Mouse (Mus musculus): Measurements from ENCODE around the gene Nfkbib. TPM values are rescaled to one million over a fixed set of nuclear protein-coding genes. Genes with fewer than 3 reads are reported as not detected.
A peak's percentile ranks its signal among the peaks of the same experiment; 100 is the strongest.

Gene Nfkbib
- 10 to 100 TPM; 54.3 to 56.8 TPM for polyA plus RNA-seq (2017; shearing (Covaris generic))

DNA sequence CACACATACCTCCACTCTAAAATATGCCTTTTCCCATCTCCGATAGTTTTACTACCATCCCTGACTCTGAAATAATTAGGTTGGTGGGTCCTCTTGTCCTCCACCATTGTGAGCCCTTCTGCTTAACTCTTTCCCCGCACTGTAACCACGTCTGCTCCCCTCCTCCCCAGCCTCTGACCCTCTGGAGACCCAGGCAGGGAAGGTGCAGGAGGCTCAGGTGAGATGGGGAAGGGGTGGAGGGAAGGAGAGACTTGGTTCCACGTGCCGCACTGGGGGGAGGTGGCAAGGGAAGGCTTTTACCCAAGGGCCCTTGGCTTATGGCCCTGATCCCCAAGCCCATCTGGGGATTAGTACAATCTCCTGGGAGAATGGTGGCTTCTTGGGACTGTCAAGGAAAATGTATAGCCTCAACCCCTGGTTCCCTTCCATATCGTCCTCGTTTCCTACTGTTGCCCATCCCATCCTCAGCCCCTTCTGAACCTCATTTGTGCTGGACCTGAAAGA lies at the start of gene Nfkbib:
TSS of gene Nfkbib (minus strand) at position 51 of the 504 bp plus-strand sequence.
- no peak for ATAC-seq

DNA sequence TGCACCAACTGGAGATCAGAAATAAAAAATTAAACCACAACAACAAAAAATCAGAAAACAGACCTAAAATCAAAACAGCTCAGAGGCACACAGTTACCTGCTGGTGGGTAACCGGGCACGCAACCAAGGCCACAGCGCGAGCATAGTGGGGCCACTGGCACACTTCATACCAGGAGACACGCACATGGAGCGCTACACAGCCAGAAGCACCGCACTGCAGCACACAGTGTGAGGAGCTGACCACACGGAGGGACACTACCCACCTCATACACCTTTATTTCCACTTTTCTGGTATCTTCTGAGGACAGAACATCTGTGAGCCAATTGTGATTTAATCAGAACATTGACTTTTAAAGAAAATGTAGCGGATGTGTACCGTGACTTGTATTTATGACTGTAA lies 49.6 kb upstream of the Nfkbib start:
- no peak for ATAC-seq

DNA sequence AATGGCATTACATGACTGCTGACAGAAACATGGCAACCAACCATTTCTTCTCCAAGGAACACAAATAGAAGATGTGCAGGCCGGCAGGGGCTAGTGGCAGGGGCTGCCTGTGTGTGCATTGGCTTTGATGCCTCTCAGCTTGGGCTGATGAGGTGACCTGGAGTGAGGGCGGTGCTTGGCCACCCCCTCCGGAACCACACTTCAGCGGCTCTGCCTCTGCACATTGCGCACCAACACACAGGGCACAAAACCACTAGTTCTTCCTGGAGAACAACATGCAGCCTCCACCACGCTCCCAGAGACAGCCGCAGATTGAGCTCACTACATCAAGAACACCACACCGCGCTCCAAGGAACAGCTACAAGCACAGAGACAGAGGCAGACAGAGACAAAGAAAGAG lies 48.9 kb upstream of the Nfkbib start:
- ATAC-seq = no peak

DNA sequence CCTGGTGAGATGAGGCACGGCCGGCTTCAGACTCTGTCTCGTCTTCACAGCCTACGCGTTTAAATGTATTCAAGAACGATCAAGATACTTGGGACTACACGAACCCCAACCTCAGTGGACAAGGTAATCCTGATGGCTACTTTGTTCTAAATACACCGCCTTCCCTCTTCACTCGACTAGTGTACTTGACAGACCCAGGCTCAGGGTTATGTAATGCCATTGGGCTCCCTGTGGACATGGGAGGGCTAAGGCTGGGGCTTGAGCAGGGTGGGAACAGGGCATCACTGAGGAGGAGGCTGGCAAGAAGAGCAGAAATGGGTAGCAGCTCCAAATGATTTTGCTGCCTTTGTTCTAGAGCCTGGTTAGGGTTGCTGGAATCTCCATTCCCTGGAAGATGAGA lies 47.9 kb upstream of the Nfkbib start:
- no peak for ATAC-seq

DNA sequence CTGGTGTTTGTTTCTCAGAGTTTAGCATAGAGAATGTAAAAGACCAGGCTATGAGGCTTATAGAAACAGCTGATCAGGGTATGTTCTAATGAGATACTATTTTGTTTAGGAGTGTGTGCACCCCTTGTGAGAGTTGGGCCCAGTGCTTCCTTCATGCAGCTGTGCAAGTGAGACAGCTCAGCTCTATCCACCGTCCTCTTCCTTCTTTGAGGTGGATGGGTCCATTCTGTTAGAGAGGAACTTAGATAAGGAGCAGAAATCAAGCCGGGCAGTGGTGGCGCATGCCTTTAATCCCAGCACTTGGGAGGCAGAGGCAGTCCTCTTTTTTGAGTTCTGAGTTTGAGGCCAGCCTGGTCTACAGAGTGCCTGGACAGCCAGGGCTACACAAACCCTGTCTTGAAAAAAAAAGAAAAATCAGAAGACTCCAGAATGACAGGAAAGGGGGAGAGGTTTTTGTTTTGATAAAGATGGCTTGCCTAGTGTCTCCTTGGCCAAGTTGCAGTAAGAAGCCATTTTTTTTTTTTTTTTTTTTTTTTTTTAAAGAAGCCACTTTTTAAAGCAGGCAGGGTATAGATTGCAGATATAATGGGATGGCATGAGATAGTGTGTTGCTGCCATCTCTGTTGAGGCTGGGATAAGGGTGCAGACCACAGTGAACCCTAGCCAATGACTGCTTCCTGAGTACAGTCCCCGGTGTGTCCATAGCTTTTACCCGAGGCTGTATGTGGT lies 47.2 kb upstream of the Nfkbib start:
- no peak for ATAC-seq

DNA sequence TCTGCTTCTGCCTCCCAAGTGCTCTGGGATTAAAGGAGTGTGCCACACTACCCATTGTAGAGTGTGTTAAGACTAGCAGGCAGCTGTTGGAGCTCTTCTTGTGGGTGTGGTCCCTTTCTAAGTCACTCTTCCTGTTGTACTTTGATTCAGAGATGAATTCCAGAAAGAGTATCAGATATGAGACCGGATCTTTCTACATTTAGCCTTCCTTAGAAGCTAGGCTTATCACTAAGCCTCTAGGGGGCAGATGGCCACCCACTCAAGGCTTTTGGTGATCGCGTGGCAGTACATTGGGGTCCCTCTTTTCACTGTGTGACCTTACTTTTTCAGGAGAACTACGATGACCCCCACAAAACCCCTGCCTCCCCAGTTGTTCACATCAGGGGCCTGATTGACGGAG lies 45.6 kb upstream of the Nfkbib start:
- no peak for ATAC-seq

DNA sequence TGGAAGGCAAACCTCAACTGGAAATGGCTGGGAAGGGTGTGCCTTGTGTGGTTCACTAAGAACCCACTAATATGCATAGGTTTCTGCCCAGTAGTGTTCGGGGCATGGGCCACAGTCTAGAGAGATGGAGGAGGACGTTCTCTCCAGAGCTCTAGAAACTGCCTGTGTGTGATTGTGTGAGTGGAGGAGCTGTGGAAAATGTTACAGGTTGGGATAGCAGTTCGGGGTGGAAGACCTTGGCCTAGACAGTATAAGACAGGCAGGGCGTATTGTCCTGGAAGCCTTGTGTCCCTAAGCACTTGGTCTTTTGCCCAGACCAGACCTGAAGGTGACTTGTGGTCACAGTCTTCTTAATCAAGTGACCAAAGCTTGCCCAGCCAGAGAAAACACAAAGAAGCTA lies 45.1 kb upstream of the Nfkbib start:
- ATAC-seq = no peak

DNA sequence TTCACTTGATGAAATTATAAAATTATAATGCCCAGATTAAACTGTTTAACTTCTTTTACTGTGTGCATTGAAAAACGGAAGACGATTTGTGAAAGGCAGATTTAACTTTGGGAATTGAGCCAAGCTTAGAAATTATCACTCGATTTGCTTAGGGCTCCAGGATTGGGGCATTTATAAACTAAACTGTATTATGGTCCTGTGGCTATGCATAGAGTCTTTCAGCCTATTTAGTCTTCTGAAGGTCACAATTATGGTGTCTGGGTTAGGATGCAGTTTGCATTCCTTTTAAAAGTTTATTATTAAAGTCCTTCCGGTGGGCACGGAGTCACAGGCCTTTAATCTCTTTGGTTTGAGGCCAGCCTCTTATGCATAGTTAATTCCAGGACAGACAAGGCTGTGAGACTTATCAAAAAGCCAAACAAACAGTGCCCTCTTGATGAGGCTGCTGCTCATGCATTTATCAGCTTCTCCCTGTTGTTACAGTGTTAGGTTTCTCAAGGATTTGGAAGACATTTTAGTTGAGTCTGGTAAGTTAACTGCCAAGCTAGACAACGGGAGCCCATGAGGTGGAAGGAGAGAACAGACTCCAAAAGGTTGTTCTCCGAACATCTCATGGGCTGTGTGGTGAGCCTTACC lies 44.4 kb upstream of the Nfkbib start:
- no peak for ATAC-seq

DNA sequence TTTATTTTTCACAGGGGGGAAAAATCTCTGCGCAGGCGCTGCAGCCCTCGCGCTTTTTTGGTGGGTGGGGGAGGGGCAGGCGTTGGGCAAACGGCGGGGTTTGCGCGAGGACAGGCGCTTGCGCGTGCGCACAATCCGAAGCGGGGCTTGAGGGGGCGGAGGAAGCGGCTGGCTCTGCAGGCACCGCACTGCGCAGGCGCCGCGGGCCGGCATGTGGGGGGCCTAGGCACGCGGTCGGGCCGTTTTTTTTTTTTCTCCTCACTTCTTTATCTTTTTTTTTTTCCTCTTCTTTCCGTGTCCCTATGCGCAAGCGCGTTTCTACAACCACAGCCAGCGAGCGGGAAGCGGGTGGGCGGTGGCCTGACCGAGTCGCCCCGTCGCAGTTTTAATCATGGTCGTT lies 43.9 kb upstream of the Nfkbib start:
- ATAC-seq = peak; percentile 3

DNA sequence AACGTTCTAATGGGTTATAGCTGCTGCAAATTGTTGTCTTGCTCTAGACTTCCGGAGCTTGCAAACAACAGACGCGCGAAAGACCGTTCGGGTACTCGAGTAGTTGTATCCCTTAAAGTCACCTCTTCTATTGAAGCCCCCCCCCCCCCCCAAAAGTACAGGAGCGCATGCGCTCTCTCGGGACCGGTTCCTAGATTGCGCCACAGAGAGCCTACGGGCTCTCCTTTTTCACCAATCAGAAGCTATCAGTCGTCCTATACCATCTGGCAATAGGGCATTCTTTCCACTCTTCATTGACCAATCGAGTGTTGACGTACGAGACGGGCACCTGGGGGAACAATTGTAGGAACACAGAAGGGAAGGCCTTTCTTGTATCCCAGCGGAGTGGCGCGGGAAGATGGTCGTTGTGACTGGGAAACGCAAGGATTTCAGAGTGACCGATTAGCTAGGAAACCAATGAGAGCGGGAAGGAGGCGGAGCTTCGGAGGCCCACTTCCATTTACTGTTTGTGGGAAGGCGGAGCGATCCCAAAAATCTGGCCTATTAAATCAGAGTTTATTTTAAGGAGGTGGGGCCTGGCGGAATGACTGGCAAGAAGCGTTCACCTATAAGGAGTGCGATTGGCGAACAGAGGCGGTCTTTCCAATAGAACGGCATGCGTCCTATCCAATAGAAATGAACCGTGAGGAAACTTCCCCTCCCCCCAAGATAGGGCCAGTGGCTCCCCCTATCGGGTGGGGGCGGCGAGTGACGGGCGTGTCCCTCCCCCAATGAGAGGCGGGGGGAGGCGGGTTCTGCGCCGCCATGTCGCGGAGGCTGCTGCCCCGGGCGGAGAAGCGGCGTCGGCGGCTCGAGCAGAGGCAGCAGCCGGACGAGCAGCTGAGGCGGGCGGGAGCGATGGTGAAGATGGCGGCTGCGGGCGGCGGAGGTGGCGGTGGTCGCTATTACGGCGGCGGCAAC lies 43.1 kb upstream of the Nfkbib start:
- ATAC-seq = peak; percentile 75

DNA sequence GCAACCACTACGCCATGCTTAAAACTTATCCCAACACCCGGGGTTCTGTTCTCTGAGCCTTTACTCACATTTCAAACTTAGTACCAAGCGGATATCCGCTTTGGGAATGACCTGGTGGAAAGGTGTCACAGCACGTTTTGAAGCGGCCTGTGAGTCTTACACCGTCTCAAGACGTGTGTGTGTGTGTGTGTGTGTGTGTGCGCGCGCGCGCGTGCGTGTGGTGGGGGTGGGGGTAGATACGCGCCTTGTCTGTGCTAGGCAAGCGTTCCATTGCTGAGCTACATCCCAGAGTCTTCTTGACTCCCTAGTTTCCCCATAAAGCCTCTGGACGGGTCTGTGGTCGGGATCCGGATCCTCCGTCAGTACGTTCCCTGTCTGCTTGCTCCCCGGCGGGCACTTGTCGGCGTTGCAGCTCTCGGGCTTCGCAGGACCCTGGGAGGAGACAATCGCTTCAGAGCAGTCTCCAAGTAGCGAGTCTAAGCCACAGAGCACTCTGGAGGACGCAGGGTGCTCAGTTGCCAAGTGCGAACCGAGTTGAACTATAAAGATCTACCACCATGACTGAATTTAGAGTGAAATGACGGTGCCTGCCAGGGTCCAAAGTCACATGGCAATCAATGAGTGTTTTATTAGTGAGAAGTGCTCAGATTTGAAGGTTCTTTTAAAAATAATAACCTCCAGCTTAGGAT lies 42.2 kb upstream of the Nfkbib start:
- ATAC-seq = peak; percentile 29

DNA sequence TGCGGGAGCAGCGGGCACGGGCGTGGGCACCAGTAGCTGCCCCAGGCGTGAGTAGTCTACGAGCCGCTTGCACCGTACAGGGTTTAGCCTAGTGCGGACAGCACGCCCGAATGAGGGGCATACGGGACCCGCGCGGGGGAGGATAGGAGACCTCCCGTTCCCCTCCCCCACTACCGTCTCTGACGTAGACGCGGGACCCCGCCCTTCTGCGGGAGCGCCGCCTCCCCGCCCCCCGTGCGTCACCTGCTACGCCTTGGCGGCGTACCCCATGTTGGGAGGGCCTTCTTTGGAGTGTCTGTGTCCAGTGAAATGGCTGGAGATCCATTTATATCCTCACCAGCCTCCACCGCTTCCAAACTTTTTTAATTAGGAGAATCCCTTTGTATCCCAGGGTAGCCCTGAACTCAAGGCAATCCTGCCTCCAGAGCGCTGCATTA lies 41.7 kb upstream of the Nfkbib start:
- ATAC-seq = peak; percentile 53

DNA sequence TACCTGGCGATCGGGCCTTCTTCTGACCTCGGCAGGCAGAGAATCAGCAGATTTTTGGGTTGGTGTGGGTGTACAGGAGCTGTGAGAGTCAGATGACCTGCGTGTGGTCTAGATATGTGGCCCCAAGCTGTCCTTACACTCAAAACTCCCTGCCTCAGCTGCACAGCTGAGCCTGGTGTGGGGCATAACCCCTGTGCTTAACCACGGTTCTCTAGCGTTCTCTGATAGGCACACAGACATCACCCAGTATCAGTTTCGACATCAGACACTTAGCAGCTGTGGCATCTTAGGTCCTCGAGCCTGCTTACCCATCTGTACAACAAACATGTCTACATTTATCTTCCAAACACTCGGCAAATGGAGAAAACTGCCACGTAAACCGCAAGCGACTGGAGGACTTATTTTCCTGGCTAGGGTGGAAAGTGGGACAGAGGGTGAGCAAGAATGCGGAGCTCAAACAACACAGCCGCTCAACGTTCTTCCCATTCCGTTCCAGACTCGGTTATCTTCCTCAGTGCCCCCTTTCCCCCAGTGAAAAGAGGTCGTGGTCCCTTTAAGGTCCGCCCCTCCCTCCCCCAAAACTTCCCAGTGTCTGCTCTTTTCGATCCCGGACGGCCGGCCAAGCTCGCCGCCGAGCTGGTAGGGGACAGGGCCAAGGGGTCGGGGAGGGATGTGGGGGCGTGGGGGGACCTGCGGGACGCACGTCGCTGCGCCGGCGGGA lies 41.1 kb upstream of the Nfkbib start, which contains the start of gene Hnrnpl:
TSS of gene Hnrnpl (plus strand) at position 321 of the 721 bp plus-strand sequence.
- peak; percentile 24 for ATAC-seq

DNA sequence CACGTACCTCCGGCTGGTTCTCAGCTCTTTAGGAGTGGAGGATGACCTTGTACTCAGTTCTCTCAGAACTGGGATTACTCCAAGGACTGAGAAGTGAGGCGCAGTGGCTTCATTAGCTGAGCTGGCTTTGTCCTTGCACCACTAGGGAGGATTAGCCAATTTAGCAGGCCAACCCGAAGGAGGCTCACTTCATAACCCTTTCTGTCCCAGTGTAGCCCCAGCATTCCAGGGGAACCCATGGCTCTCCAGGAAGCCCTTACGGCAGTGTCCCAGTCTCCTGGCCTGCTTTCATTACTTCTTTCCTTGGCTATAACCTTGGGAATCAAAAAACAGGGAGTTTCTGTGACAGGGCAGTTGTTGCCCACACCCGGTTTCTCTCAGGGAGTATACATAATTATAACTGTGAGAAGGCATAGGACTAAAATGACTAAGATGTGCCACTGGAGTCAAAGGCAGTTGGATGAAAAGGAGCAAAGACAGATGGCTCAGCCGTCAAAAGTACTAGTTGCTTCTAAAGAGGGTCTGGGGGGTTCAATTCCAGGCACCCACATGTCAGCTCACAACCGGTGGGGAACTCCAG lies 40.4 kb upstream of the Nfkbib start:
- no peak for ATAC-seq

DNA sequence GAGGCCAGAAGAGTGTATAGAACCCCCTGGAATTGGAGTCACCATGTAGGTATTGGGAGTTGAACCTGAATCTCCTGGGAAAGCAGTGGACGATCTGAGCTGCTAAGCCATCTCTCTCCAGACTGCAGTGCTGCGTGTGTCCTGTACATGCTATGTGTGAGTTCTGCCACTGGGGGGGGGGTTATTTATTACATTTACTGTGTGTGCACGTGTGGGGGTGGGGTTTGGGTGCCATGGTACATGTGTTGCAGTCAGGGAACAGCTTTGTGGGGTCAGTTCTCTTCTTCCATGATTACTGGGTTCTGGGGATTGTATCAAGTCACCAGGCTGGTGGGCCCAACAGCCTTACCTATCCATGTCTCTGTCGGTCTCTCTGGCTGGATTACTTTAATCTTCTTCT lies 39.6 kb upstream of the Nfkbib start:
- ATAC-seq = no peak

DNA sequence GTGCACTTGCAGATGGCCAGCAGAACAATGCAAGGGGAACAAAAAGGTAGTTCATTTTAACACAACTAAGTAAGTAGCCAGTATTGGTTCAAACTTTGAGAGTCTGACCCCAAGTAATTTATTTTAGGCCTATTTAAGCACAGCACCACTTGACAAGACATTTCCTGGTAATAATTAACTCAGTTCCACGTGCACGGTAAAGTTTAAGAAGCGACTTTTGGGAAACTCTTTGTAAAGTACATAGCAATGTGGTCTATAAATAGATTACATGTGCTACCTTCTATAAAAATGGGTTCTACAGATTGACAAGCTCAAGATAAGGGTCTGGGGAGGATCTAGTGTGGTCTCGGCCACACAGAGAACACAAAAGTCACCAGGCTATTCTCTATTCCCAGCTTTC lies 36.4 kb upstream of the Nfkbib start:
- no peak for ATAC-seq

DNA sequence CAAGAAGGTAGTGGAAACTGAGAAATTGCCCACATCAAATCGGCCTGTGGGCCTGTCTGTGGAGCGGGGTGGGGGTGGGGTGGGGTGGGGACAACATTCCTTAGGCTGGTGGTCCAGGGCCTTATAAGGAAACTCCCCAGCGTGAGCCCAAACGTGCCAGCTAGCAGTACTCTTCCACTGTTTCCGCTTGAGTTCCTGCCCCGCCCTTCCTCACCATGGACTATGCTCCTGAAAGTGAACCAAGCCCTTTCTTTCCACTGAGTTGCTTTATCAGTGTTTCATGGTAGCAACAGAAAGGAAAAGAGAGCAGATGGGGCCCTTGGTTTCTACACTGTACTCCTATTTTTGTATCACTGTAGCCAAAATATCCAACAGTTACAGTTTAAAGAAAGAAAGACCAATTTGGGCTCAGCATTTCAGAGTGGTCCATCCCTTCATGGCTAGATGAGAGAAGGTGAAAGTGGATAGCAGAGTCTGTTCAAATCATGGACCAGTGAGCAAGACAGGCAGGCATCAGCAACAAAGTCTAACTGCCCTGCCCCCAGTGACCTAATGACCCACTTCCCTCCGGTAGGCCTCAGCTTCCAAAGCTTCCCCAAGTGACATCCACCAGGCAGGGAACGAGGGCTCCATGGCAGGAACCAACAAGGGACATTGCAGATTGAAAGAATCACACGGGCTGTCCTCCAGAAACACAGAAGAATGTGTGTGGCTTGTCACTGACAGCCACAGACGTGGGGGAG lies 35.7 kb upstream of the Nfkbib start:
- ATAC-seq = no peak

DNA sequence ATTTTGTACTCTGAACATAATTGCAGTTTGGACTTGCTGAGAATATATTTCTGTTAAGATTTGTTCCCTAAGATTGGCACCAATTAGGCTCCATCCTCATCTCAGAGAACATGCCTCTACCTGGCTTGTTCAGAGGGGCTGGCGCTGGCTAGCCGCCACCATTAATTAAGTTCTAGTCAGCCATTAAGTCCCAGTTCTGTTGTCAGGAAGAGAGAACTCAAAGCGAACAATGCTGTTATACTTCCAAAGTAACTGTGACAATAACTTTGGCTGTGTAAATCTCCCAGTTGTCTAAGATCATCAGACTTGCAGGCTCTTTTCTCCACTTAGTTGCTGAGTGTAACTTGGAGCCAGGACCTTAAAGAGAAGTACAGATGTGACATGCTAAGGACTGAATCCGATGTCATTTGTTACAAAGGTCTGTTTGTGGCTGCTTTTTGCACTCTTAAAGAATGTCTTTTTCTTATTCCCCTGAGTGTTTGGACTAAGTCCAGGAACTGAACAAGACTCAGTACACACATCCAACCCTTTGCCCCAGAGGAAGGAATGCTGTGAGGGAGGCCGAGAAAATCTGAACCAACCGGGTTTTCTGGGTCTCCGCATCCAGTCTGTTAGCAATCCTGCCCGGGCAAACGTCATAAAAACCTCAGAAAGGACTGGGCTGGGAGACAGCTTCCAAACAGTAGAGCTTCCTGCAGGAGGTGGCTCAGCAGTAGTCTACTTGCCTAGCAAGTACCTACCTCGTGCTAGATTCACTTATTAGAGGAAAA lies 34.8 kb upstream of the Nfkbib start:
- ATAC-seq = no peak

DNA sequence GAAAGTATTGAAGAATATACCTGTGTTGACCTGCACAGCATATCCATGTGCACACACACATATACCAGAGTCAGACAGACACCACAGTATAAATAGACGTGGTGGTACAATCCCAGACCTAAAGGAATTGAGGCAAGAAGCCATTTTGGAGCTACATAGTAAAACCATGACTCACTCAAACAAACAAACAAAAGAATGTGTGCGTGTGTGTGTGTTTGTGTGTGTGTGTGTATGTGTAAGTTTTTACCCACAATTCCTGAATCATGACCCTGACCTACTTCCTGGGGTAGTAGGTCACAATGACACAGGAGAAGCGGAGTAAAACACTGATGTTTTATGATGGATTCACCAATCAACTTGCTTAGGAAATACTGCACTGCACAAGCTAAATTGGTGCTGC lies 34.1 kb upstream of the Nfkbib start:
- ATAC-seq = no peak

DNA sequence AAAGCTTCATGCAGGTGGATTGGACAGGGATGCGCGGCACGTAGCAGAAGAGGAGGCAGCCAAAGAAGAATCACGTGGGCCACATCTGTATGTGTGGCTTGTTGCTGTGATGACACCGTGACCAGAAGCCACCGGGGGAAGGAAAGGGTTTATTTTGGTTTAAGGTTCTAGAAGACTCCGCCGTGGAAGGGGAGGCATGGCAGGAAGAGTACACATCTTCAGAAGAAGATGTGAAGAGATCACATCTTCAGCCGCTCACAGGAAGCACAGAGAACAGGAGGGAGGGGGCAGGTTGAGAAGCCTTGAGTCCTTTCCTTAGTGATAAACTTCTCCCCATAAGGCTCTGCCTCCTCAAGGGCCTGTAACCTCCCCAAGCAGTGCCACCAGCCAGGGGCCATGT lies 32.7 kb upstream of the Nfkbib start:
- peak; percentile 83 for ATAC-seq
